Mouse (Mus musculus): ENCODE measurements at regions not wholly inside any gene's neighbourhood (a gene's known extent, or its start where the extent isn't known, plus 50 kb on each side); places are given as distances from the start of the nearest gene placed in this dataset.

- no peak for DNase-seq (ENCODE audit: extremely low spot score, low spot score)
These were observed 412.7 kb upstream of the Tbc1d2b start for GRCm38 (mm10) chr9:90683319-90683718.

DNA sequence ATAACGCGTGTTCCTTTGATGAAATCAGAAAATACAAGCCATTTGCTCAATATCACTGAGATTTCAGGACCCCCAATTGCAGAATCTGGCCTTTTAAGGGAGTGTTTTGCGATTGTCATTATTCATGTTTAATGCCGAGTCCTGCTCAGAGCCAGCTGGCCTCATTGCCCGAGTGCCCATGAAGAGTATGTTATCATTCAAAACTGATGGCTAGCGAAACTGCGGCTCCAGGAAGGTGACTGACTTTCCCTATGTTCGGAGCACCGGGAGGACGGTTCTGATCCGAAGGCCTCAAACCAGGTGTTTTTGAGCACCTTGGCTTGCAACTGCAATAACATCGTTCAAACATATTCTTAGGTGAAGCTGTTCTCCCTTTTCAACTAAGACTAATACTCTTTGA is 419.5 kb upstream of the Tbc1d2b start:
- DNase-seq (ENCODE audit: extremely low spot score, low spot score), result no peak

DNA sequence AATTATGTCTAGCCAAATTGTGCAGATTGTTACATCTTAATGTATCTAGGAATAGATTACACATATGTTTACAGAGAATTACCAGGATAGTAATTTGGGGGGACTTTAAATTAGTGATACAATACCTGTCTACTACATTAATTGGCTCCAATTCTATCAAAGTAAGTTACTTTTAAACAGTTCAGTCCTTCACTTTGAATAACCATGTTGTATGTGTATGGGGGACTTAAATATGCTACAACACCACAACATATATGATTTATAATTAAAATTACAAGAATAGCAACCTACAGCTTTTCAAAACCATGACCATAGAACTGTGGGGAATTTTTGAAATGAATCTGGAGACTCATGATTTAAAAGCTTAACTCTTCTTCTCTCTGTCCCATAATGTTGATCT is 420.5 kb upstream of the Tbc1d2b start:
- no peak for DNase-seq (ENCODE audit: extremely low spot score, low spot score)

GRCm38 (mm10) chr9:90691676-90692661 is 421.4 kb upstream of the Tbc1d2b start:
- no peak for DNase-seq (ENCODE audit: extremely low spot score, low spot score)

DNA sequence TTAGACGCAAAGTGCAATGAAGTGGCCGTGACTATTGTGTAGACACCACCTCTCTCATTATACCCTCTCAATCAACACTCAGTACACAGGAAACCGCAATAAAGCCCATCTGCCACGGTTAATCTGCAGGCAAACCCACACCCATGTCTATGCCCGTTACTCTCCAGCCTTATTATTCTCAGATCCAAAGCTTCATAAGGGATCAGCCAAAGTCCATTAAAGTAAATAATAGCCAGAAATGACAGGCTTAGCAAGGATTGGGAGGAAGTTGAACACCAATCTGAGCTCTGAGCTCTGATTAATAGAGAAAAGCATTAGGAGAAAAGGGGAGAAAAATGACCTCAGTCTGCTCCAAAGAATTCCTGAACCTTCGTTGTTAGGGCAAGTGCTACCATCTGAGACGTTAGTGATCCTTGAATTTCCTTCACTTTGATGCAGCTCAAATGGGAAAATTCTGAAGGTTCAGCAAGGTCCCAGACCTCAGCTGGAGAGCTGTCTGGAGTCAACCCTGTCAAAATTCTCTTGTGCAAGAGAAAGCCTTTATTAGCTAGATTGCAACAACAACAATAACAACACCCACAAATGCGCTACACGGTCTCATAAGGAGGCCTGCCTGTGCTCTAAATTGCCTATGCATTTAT is 422.5 kb upstream of the Tbc1d2b start:
- no peak for DNase-seq (ENCODE audit: extremely low spot score, low spot score)

DNA sequence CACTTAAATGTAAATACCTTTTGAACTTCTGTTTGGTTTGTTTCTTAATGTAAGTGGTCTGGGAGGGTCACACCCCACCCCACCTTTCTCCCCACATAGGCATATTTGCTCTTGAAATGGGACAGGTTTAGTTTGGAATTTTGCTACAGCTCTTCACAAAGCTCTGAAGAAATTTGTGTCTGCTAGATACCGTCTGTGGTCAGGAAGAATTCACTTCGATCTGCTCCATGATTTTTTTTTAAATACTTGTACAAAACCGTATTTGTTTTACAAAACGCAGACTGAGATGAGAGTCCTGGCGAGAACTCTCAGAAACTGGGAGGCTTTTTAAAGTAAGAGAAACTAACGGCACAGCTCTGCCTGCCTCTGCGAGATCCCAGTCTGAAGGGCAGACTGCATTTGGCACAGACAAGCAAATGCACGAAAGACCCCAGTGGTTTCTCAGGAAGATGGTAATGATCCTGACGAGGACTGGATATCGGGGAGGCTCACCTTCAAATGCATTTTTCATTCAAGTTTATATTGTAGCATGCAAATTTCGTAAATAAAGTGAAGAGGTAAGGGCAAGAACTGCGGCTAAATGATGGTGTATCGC is 423.5 kb upstream of the Tbc1d2b start:
- DNase-seq (ENCODE audit: extremely low spot score, low spot score), result no peak

- no peak for DNase-seq (ENCODE audit: extremely low spot score, low spot score)
These were observed 425.1 kb upstream of the Tbc1d2b start for GRCm38 (mm10) chr9:90695693-90696092.

- no peak for DNase-seq (ENCODE audit: extremely low spot score, low spot score)
These were observed 426.8 kb upstream of the Tbc1d2b start for GRCm38 (mm10) chr9:90697279-90698000.

GRCm38 (mm10) chr9:90698439-90698838 is 427.8 kb upstream of the Tbc1d2b start:
- no peak for DNase-seq (ENCODE audit: extremely low spot score, low spot score)

DNA sequence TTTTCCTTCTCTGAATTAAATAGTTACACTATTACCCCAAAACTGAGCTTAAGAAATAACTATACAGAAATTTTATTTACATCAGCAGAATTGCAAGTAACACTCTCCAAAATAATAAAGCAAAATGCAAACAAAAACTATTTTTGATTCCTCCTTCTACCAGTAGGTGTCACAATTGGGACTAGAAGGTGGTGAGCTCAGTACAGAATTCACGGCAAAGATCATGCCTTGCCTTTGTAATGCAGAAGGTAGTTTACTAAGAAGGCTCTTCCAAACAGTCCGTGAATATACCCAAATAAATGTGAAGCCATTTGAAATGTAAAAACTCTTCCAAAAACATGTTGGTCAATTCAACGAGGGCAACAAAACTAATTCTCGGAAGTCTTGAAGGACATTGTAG is 428.5 kb upstream of the Tbc1d2b start:
- DNase-seq (ENCODE audit: extremely low spot score, low spot score), result no peak

DNA sequence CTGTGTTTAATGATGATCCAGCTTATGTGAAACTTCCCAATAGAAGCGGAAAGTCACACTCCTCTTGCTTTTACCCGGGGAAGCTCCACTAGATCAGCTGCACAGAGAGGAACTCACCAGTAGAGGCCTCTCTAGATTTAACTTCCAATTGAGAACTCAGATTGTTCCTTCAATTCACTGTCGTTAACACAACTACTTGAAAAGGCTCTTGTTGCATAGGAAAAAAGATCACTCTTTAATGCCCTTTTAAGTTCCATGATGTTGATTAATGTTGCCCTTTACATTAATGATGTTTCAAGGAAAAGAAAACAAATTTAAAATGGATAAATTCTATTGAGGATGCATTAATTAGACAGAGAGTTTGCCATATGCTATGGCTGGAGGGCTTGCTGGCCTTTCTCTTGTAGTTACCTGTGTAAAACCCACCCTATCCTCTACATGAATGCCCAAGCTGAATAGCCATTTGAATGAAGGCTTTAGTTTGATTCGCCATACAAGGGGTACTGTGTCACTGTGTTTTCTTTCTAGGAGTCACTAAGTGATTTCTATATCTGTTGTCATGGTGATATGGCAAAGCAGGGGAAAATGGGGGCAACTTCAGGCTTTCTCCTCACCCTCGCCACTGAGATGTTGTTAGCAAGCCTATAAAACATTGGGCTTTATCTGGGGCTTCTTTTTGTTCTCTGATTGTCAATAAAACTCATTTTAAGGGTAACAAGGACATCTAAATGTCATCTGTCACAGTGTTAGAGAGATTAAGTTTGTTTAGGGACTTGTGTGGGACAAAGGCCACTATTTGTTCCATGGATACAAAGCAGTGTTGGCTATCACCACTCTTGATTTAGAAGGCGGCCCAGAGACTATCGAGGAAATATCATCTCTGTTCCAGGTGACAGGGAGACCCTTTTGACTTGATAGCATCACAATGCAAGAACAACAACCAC is 429.9 kb upstream of the Tbc1d2b start:
- no peak for DNase-seq (ENCODE audit: extremely low spot score, low spot score)

DNA sequence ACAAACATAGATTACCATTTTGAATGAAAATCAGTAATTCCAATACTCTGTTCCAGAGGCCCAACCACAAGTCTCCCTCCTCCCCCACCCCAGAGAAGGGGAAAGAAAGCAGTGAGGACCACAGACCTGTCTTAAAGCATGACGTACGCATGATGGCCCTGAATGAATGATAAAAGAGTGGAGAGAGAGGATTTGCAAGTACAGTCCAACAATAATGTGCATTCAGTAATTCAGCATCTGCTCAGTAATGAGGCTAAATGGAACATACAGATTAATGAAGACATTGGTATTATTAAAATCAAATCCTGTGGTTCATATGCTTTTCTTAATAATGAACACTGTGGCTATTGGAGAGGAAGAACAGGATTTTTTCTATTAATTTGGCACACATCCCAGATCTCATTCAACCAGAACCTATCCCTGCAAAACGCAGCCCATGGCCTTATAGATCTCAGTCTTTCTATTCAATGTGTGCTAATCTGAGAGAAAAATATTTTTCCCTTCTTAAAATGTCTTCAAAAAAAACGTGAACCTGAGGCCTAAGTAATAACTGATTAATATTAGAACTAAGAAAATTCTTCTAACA is 430.7 kb upstream of the Tbc1d2b start:
- no peak for DNase-seq (ENCODE audit: extremely low spot score, low spot score)

- DNase-seq (ENCODE audit: extremely low spot score, low spot score), result no peak
These were observed 443.1 kb upstream of the Tbc1d2b start for GRCm38 (mm10) chr9:90713685-90714084.

DNA sequence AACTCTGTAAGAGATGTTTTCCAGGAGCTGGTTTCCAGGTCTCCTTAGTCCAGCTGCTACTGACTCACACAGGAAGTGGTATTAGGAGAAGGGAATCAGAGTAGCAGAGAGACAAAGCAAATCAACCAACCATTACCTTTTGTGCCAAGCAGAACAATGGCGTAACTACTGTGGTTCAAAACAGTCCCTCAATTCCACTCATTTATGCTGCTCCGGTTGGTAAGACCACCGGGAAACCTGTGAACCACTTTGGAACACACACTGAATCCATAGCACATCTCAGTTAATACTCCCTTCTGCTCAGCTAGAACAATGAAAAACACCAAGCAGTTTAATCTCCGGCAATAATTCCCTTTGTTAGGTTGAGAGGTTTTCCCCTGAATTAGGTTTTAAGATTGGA is 460.8 kb upstream of the Tbc1d2b start:
- no peak for DNase-seq (ENCODE audit: extremely low spot score, low spot score)

GRCm38 (mm10) chr9:90757175-90757574 is 486.6 kb upstream of the Tbc1d2b start:
- no peak for DNase-seq (ENCODE audit: extremely low spot score, low spot score)

DNA sequence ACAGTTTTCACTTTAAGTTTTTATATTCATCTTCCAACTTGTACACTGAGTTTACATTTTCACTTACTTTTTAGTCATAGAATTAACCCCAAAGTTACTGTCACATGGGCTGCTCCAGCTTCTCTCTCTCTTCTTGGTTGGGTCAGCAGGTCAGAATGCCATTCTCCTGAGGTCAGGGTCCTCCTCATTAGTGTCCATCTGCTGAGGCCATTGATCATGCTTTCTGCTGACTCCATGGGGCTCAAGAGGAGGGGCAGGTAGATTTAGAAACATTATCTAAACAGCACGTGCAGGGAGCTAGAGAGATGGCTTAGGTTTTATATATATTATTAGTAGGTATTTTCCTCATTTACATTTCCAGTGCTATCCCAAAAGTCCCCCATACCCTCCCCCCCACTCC is 503.7 kb upstream of the Tbc1d2b start:
- peak; percentile 24 for DNase-seq (ENCODE audit: extremely low spot score, low spot score)

DNA sequence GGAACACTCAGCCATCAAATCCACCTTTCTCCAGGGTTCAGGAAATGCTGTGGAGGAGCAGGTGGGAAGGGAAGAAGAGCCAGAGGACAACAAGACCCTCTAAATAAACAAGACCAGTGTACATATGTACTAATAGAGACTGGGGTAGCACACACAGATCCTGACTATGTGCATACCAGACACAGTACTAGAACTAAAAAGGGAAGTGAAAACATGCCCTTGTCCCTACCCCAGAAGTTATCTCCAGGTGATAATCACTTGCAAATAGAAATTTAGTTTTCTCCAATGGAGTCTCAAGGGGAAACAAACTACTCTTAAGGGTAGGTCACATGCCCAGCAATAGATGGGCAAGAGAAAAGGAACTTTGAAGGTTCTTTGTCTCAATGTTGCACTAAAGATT is 518.9 kb upstream of the Tbc1d2b start:
- no peak for DNase-seq (ENCODE audit: extremely low spot score, low spot score)

DNA sequence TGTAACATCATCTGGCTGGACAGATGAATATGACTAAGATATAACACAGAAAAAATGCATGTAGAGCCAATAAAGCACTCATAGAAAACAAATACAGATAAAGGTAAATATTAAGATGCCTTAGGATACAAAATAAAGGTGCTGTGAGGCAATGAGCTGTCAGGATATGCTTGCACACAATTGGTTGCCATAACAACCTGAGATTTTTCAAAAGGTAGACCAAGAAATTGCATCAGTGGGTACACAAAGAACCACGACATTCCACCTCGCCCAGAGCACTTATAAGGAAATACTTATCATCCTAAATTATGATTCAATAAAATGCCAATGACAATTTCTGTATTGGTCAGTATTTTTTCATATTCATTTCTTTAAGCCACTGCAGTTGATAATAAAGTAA is 521.3 kb upstream of the Tbc1d2b start:
- no peak for DNase-seq (ENCODE audit: extremely low spot score, low spot score)

DNA sequence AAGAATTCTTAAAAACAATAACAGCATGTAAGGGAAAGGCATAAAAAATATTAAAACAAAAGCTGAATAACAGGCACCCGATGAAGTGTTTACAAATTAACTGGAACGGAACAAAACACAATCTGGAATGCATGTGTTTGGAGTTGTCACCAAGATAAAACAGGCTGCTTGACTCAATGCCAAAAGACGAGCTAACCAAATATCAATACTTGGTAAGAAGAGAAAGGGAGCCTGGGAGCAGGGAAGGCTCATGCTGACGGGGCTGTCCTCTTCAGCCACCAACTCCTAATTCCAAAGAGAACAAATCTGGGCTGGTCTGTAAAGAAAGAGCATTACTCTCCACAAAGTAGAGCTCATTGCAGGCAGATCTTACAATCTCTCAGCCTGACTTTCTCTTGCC is 545.4 kb upstream of the Zic4 start:
- no peak for DNase-seq (ENCODE audit: extremely low spot score, low spot score)

Measured in neural tube, embryonic 10.5 days (tissue).